Mouse (Mus musculus): ENCODE data around the gene Elovl3.

GRCm38 (mm10) chr19:46175173-46175572 lies 43.5 kb downstream of the Elovl3 start:
- TF ChIP-seq CTCF (IDR thresholded peaks at IDR 0.05; ENCODE audit: low read depth, low read length), result no peak
- TF ChIP-seq EP300 (IDR thresholded peaks at IDR 0.05; ENCODE audit: insufficient read depth, low read depth, low read length), result no peak
